Mouse (Mus musculus): Measurements from ENCODE around the gene Serpinh1.
A peak's percentile ranks its signal among the peaks of the same experiment; 100 is the strongest.

Gene Serpinh1

DNA sequence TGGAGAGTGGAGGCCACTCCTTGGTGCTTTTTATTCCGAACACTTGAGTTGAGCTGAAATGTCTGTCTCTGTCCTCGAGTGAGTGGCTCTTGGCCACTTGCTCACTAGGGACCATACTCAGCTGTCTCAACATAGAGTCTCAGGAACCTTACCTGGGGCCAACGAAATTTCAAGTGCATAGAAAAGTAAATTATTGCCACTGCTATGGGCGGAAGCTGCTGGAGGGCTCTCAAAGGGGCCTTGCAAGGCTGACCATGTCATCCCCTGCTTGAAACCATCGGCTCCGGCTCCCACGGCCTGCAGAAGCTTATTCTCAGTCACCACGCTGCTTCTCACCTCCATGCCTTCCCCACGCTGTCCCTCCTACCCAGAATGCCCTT, 29.7 kb downstream of the Serpinh1 start:
- DNase-seq = no peak

DNA sequence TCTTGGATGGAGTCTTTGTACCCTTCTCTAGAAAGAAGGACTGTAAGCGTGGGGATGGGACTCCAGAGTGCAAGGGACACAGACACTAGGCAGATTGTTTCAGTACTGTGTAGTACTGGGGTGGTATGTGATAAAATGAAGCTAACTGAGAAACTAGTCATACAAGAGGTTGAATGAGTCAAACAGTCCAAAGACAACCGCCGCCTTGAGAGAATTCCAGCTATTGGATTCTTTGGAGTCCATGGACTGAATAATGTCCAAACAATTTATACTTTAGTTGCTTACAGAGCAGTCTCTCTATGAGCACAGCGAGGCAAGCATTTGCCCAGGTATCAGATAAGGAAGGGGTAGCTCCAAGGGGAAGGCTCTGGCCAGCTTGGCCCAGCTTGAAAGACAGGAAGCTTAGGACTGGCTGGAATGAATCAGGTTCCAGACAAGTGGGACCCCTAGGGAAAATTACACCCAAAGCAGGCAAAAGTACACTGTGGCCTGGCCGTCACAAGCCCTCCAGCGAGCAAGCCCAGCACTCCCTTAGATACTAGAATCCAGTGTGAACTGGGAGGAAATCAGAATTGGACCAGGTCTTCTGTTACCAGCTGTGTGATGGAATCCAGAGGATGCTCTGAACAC, 30.2 kb downstream of the Serpinh1 start:
- DNase-seq = no peak

DNA sequence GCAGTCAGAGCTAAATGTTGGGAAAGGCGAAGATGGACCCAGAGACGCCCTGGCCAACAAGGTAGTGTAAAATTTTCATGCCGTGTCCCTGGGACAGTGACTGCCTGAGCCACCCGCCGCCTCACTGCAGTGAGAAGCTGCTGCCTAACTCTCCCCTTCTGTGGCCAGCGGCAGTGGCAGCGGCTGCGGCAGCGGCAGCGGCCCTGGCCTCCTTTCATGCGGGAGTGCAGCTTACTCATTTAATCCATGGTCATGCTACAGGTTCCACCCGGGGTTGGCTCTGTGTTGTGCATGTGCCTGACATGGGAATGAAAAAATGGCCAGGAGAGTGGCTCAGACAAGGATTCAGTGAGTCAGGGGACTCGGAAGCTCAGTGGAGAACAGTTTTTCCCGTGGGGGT, 32.5 kb downstream of the Serpinh1 start:
- DNase-seq = no peak

DNA sequence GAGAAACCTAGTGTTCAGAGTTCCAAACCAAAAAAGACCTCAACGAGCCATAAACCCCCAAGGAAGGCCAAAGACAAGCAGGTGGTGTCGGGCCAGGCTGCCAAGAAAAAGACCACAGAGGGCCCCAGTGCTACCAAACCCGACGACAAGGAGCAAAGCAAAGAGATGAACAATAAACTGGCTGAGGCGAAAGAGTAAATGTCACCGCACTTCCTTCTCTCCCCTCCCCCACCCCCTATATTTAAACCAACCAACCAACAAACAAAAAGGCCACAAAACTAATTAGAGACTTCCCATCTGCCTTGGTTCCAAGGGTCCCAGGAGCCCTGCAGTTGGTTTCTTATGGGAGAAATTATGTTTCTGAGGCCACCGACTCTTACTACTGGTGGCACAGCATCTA, 35.6 kb downstream of the Serpinh1 start:
- DNase-seq = no peak

DNA sequence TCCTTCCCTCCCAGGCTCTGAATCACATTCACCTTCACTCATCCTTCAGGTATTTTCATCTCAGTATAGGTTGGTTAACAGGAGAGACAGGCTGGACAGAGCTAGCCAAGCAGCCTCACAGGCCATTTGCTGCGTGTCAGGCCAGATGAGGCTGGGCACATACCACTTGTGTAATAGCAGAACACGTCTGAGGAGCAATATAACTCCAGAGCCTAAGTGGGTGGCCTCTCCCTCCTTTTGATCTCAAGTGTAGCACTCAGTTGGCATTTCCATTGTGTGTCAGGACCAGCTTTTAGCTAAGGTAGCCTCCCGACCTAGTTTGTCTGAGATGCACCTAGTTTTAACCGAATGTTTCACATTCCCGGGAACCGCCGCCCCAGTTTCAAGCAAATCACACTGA, 36.8 kb downstream of the Serpinh1 start:
- no peak for DNase-seq

DNA sequence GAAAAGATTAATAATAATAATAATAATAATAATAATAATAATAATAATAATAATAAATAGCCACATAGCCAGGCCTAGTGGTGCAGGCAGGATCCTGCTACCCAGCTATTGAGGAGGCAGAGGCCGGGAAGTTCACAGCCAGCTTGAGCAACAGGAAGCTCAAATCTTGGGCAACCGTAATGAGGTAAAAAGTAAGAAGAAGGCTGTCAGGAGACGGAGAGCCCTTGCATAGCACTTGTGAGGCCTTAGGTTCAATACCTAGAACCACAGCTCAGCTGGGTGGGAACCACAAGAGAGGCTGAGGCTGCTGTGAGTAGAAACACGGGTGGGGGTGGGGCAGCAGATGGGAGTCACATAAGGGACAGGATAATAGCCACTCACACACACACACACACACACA, 38.5 kb downstream of the Serpinh1 start:
- DNase-seq = no peak

DNA sequence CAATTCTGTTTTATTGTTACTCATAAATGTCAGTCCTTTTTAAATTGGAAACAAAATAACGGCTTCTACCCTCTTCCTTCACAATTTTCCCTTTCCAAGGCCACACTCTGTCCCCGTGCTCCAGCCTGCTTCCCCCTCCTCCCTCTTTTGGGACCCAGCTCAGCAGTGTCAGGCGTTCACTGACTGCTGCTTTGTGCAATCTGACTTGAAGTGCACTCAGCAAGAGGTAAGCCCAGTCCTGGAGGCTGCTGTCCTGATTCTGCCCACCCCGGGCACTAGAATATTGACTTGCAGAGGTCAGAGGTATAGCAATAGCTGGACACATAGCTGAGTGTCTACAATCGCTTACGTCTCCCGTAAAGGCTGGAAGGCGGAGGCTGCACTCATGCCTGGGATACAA, 39.8 kb downstream of the Serpinh1 start:
- DNase-seq = no peak

DNA sequence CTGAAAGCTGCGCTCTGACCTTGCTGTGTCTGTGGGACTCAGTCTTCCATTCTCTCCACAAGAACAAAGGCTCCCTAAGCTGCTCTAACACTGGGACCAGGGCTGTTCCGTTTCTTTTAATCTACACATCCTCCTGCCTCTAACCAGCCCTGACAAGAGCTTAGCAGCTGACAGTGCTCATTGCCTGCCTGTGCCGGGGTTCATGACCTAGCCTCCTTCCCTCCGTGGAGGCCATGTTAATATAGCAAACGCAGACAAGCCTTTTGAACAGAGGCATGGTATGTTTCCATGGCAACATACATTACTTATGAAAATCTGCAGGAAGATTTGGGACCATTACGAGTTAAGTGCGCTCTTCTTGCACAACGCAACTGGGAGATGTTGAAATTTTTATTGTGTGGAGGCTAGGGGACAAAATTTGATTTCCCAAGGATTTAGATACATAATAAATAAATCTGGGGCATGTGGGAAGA, 40.3 kb downstream of the Serpinh1 start:
- no peak for DNase-seq

DNA sequence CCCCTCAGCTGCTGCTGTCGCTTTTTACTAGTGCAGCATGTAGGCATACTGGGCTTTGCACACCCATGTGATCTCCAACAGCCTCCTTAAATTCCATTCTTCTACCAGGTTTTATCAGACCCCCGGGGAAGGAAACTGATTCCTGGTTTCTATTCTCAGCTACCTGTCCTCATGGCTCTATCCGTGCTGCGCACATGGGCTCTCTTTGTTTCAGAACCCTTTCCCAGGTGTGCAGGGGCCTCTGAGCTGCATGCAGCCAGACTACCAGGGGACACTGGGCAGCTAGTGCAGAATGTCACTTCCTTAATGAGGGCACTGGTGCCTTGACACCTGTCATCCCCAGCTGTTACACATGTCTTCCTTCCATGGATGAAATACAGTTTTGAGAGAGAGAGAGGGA, 41.0 kb downstream of the Serpinh1 start:
- no peak for DNase-seq

DNA sequence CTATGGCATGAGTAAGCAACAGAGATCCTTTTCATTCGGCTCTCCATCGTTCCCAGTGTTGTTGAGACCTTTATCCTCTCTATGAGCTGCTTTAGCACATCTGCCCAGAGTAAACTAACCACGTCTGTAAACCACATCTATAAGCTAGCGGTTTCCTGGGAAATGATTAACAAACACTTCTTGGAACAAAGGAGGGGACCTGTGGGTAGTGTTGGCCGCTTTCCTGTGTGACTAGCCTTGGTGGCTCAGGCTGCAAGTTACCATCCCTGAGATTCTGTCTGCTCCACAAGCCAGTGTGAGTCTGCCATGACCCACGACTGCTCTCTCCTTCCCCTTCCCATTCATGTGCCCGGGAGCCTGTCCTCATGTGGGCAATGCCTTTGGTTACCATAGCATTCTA, 41.6 kb downstream of the Serpinh1 start:
- peak; percentile 10 to 17 for DNase-seq

DNA sequence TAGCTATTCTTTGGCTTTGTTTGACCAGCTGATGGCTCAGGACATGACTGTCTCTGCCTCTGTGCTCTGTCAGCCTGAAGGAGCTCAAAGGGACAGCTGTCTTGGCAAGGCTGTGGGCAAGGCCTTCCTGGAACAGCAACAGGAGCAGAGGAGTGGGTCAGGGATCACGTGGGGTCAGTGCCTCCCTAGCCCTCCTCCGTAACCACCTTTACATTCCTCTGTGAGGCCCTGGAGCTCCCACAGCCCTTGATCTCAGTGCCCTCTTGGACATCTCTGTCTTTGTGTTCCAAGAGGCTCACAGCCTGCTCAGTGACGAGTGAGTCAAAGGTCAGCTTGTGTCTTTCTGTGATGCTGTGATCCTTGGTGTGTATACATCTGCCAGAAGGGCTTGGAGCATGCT, 46.4 kb downstream of the Serpinh1 start:
- no peak for DNase-seq

DNA sequence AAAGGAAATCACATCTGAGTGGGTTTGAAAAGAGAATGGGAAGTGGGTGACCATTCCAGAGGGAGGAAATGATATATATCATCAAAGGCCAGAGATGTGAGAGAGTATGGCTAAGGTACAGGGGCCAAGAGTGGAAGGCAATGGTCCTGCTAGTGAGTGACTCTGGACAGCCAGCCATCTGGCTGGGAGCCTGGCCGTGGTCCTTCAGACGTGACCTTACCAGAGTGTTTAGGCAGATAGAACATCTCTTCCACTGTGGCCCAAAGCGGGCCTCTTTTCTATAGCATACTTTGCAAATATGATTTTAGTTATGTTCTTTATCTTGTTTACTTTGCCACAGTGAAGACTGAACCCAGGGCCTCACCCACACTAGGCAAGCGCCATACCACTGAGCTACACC, 47.4 kb downstream of the Serpinh1 start:
- no peak for DNase-seq

DNA sequence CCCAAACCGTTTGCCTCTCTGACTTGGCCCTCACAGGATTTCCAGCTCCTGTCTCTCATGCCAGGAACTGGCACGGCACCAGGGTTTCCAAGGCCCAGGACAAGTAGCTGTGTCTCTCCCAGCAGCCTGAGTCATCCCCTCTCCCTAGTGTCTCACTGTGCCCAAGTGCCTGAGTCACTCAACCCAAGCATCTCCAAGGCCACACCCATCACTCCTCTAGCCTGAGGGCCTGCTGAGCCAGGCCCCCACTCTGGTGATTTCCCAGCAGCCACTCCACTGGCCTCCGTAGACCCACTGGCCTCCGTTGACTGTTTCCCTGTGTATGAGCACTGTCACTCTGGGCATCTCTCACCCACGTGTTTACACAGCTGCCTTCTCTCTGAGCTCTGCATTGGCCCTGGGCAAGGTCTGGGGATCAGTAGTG, 48.1 kb downstream of the Serpinh1 start:
- no peak for DNase-seq

DNA sequence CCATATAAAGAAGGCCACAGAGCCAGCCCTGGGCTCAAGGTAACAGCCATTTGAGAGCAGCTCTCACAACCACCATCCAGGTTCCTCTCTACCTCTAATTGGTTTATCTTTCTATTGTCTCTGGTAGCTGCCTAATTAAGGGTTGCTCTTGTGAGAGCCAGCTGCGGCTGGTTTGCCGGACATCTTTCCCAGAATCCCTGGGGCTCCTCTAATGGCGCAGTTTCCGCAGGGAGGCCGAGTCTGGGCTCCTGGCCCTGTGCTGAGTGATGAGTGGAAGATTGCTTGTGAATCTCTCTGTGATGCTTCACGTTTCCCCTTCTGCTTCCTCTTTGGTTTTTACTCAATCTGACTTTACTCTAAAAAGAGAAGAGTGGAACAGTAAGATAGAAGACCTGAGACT, 49.0 kb downstream of the Serpinh1 start:
- DNase-seq = no peak

DNA sequence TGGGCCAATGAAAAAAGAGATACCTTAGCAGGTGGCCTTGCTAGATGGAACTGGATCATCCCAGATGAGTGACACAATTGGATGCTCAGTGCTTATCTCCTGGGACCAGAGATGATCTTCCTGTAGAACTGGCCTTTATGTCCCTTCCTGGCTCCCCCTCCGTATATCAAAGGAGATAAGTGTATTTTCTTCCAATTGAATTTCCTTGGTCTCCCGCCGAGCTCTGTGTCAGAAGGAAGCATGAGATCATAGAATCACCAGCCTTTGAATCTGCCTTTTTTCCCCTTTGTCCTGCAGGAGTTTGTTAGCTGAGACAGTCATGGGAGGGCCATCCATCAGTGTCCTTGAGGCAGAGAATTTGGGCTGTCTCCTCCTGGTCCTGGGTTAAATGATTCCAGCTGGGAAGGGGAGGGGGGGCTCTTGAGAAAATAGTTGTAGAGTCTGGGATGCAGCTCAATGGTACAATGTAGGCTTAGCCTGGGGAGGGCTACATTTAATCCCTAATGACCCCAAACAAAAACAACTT, 52.3 kb downstream of the Serpinh1 start:
- DNase-seq = no peak
